Mouse (Mus musculus) thymus, postnatal 25 days (tissue): ENCODE measurements at regions not wholly inside any gene's neighbourhood (a gene's known extent, or its start where the extent isn't known, plus 50 kb on each side); places are given as distances from the start of the nearest gene placed in this dataset.
"Not testable (repeated sequence)": the region's sequence is repeated elsewhere in the genome, so short reads cannot be mapped to it uniquely, and the experiment has no call there.

Source experiments
- DNase-seq: peaks from one replicate; pipeline ENCODE4 v3.0.0; 2022

- no peak for DNase-seq
Measured at GRCm38 (mm10) chr13:60476366-60476765, 125.4 kb upstream of the Dapk1 start.

DNA sequence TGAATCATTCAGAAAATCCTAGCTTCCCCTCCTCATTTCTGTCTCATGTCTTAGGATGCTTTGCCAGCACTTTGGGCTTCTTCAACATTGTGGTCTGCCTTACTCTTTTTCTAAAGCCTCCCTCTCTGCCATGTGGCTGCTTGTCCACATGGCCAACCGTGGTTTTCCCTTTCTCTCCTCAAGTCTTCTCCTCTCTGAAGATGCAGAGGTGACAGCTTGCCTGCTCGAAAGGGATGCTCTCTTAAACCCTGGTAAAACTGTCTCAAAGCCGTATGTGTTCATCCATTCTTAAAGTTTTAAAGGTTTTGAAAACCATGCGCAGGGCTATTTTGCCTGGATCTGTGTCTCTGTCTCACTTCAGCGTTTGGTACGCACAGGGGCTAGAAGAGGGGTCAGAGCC lies 123.4 kb upstream of the Dapk1 start:
- no peak for DNase-seq

GRCm38 (mm10) chr13:60479043-60479861 lies 122.5 kb upstream of the Dapk1 start:
- DNase-seq: peak; percentile 8

DNA sequence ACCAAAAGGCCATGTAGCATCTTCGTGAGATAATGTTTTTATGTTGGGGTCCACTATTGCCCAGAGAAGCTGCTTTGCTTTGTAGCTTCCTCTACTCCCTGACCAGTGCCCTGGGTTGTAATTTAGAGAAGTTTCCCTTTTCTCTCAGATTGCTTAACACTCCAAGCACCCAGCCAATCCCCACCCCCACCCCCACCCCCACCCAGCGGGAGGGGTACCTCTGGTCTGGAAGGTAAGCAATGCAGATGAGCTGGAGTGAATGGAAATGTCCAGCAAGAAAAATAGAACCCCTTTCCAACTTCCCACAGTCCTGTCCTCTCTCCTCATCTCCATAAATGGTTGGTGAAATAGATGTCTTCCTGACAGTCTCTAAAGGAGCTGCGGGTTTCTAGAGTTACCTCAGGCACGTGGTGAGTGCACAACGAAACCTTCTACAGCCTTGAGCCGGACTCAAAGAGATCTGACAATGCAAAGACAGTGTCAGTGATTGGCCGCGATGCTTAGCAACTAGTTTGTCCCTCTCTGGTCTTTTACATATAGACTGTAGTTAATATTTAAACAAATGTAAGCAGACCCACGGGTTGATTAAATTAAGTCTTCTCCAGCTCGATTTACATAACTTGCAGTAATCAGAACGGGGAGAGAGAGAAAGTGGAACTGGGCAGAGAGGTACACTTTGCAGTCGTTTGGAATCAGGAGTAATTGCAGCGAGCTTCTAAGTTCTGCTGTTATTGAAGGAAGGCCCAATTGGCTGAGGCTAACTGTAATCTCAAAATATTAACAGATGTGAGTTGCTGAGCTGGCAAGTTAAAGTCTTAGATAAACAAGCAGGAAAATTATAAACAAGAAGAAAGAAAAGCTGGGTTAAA lies 121.7 kb upstream of the Dapk1 start:
- no peak for DNase-seq

GRCm38 (mm10) chr13:60480731-60481431 lies 120.9 kb upstream of the Dapk1 start:
- DNase-seq: peak; percentile 13

DNA sequence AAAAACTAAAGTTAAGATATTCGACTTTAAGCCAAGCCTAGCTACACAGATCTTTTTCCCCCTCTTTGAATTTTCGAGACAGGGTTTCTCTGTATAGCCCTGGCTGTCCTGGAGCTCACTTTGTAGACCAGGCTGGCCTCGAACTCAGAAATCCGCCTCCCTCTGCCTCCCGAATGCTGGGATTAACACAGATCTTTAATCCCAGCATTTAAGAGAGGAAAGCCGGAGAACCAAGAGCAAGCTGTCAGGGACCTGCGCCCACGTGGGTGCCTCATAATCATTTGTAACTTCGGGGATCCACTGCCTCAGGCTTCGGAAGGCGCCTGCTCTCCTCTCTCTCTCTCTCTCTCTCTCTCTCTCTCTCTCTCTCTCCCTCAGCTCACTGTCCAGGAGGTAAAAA lies 120.3 kb upstream of the Dapk1 start:
- DNase-seq: not testable (repeated sequence)

- DNase-seq: no peak
Measured at GRCm38 (mm10) chr13:60481946-60482345, 119.8 kb upstream of the Dapk1 start.

GRCm38 (mm10) chr13:60486105-60486504 lies 115.6 kb upstream of the Dapk1 start:
- no peak for DNase-seq

- DNase-seq: no peak
Measured at GRCm38 (mm10) chr13:60486871-60487270, 114.9 kb upstream of the Dapk1 start.

GRCm38 (mm10) chr13:60488131-60488883 lies 113.4 kb upstream of the Dapk1 start:
- DNase-seq: no peak

- DNase-seq: no peak
Measured at GRCm38 (mm10) chr13:60488884-60489265, 112.9 kb upstream of the Dapk1 start.

DNA sequence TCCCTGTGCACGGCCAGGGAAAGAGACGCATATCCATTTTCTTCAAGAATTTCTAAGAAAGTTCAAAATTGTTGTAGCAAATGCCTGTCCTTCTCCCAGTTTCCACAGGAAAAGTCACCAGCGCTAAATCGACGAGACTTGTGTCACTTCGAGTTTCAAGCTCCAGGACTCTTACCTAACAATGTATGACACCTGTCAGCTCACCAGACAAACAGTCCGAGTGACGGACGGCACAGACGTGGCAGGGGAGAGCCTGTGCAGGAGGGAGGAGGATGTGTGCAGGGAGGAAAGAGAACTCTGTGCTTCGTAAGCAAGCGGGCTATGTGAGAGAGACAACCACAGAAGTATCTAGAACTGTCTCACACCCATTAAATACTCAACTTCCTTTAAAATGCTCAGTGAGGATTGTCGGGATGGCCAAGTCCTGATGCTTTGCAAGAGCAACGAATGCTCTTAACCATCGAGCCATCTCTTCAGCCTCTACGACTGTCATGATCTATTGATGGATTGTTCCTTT lies 109.7 kb upstream of the Dapk1 start:
- DNase-seq: no peak

- DNase-seq: no peak
Measured at GRCm38 (mm10) chr13:60493836-60494235, 107.9 kb upstream of the Dapk1 start.

GRCm38 (mm10) chr13:60497714-60498400 lies 103.9 kb upstream of the Dapk1 start:
- no peak for DNase-seq

DNA sequence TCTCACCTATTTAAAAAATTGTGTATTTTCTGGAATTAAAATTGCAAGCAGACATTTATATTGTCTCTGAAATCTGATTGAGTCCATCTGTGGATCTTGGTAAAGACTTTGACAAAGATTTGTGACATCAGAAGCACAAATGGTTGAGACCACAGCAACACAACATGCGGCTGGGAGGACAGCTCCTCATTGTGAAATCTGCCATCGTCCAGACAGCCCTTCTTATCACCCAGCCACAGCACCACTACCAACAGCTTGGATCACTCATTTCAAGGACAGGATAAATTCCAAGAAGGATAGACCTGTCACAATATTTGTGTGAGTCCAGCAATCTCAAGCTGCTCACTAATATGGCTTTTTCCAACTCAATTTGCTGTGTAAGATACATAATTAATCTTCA lies 97.6 kb upstream of the Dapk1 start:
- no peak for DNase-seq

GRCm38 (mm10) chr13:60507611-60508010 lies 94.1 kb upstream of the Dapk1 start:
- no peak for DNase-seq

- DNase-seq: no peak
Measured at GRCm38 (mm10) chr13:60508054-60508453, 93.7 kb upstream of the Dapk1 start.

GRCm38 (mm10) chr13:60508856-60509255 lies 92.9 kb upstream of the Dapk1 start:
- no peak for DNase-seq

DNA sequence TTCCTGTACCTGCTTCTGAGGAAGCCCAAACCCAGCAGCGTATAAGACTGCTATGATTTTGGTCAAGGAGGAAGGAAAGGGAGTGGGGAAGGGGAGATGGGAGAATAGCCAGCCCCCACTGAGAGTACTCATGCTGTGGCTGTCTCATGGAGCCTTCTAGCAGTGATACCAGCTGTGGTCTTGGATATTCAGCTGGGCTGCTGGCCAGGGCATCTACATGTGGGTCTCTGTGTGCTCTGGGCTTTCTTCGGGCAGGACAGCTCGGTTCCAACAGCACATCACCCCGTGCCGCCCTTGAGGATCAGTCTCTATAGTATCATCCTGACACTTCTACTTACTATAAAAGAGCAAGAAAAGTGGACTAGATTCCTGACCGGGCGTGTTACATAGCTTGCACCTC lies 90.6 kb upstream of the Dapk1 start:
- no peak for DNase-seq

DNA sequence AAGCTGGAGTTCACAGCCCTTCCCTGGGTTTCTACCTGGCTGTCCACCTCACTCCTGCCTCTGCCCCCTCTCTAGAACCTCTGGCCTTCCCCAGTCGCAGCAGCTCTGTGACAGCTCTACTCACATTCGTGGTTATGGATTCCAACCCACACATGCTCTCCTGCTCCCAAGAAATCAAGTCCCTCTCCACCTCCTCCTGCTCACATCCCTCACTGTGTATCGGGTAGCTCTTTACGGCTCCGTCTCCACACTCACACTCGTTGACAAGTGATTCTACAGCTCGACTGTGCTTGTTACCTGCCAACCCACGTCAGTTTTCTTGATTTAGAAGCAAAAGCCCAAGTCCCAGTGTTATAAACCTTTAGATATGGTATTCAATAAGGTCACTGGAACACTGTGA lies 90.1 kb upstream of the Dapk1 start:
- DNase-seq: no peak

DNA sequence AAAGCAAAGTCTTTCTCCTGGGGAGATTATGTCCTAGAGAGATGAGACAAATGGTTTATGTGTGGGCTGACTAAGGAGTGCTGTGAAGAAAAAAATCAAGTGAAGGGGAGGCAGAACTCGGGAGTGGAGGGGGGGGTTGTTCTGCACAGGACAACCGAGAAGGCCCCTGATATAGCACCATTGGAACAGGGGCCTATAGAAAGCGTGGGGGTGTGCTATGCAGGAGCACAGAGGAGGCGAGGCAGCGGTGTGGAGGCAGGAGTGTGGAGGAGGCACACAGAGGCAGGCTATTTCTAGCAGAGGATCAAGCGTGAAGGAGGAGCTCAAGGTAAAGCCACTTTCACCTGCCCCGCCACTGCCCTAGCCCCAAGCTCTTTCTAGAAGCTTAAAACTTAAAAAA lies 88.0 kb upstream of the Dapk1 start:
- DNase-seq: no peak

GRCm38 (mm10) chr13:60514806-60515205 lies 86.9 kb upstream of the Dapk1 start:
- no peak for DNase-seq
